Mouse (Mus musculus): ENCODE measurements around the gene Wfikkn1. TPM values are rescaled to one million over a fixed set of nuclear protein-coding genes. Genes with fewer than 3 reads are reported as not detected.

Wfikkn1 gene
- polyA plus RNA-seq, 1 experiment from 2014 or later, result 0.42 TPM

- H3K4me3 ChIP-seq (ENCODE audit: low read depth, low read length), result no peak overlapping the region
- H3K27me3 ChIP-seq (replicated peaks; ENCODE audit: control insufficient read depth, insufficient read depth, low read length), result no peaks in the 10 kb centered on the region
- no peaks in the 10 kb centered on the region for H3K9me3 ChIP-seq (ENCODE audit: control insufficient read depth, low read length)
- no peak overlapping the region for H3K4me2 ChIP-seq (ENCODE audit: low read depth, low read length)
- 2% methylated on average over 5 of the region's 5 CpGs for WGBS
- H3K27ac ChIP-seq (replicated peaks; ENCODE audit: low read depth, low read length), result no peak overlapping the region
- H3K36me3 ChIP-seq (ENCODE audit: control insufficient read depth, insufficient read depth, low read length), result peaks cover 49% of the 10 kb centered on the region
- no peak overlapping the region for H3K9ac ChIP-seq (ENCODE audit: low read depth, low read length)
- peaks cover 5% of the 10 kb centered on the region; the same call in 1 of the 2 replicates for H3K4me1 ChIP-seq (ENCODE audit: control insufficient read depth, insufficient read depth, low read length)
- ATAC-seq (ENCODE audit: low read depth) (no peak), DNase-seq (ENCODE audit: low spot score) (no peak)
Measured at GRCm38 (mm10) chr17:25880913-25881641, 419 bp upstream of the Wfikkn1 start.

- ATAC-seq (ENCODE audit: low read depth), result no peak
- no peak overlapping the region for H3K4me2 ChIP-seq (ENCODE audit: low read depth, low read length)
- H3K27ac ChIP-seq (replicated peaks; ENCODE audit: low read depth, low read length), result no peak overlapping the region
- H3K27me3 ChIP-seq (replicated peaks; ENCODE audit: control insufficient read depth, insufficient read depth, low read length), result no peaks in the 10 kb centered on the region
- H3K9me3 ChIP-seq (ENCODE audit: control insufficient read depth, low read length), result no peaks in the 10 kb centered on the region
- peaks cover 47% of the 10 kb centered on the region for H3K36me3 ChIP-seq (ENCODE audit: control insufficient read depth, insufficient read depth, low read length)
- DNase-seq (ENCODE audit: low spot score), result no peak
- 71% methylated on average over 8 of the region's 8 CpGs for WGBS
- H3K4me3 ChIP-seq (ENCODE audit: low read depth, low read length), result no peak overlapping the region
- no peak overlapping the region for H3K9ac ChIP-seq (ENCODE audit: low read depth, low read length)
- peaks cover 7% of the 10 kb centered on the region; the same call in 1 of the 2 replicates for H3K4me1 ChIP-seq (ENCODE audit: control insufficient read depth, insufficient read depth, low read length)
Measured at GRCm38 (mm10) chr17:25879750-25880149, 908 bp downstream of the Wfikkn1 start.

- no peak overlapping the region for H3K4me3 ChIP-seq (ENCODE audit: low read depth, low read length)
- no peak for DNase-seq (ENCODE audit: low spot score)
- peaks cover 7% of the 10 kb centered on the region; the same call in 1 of the 2 replicates for H3K4me1 ChIP-seq (ENCODE audit: control insufficient read depth, insufficient read depth, low read length)
- no peak for ATAC-seq (ENCODE audit: low read depth)
- no peaks in the 10 kb centered on the region for H3K27me3 ChIP-seq (replicated peaks; ENCODE audit: control insufficient read depth, insufficient read depth, low read length)
- H3K9me3 ChIP-seq (ENCODE audit: control insufficient read depth, low read length), result no peaks in the 10 kb centered on the region
- no peak overlapping the region for H3K27ac ChIP-seq (replicated peaks; ENCODE audit: low read depth, low read length)
- H3K9ac ChIP-seq (ENCODE audit: low read depth, low read length), result no peak overlapping the region
- WGBS, result 46% methylated on average over 4 of the region's 4 CpGs
- H3K36me3 ChIP-seq (ENCODE audit: control insufficient read depth, insufficient read depth, low read length), result peaks cover 43% of the 10 kb centered on the region
- no peak overlapping the region for H3K4me2 ChIP-seq (ENCODE audit: low read depth, low read length)
Measured at GRCm38 (mm10) chr17:25879261-25879660, 1.4 kb downstream of the Wfikkn1 start.

GRCm38 (mm10) chr17:25878611-25879180 lies 2.0 kb downstream of the Wfikkn1 start:
- WGBS, result 86% methylated on average over 19 of the region's 19 CpGs
- Histone ChIP-seq H3K36me3 (ENCODE audit: control insufficient read depth, insufficient read depth, low read length) (peaks cover 37% of the 10 kb centered on the region), H3K27ac (replicated peaks; ENCODE audit: low read depth, low read length) (no peak overlapping the region), H3K9me3 (ENCODE audit: control insufficient read depth, low read length) (no peaks in the 10 kb centered on the region), H3K4me1 (ENCODE audit: control insufficient read depth, insufficient read depth, low read length) (peaks cover 7% of the 10 kb centered on the region; the same call in 1 of the 2 replicates), H3K4me3 (ENCODE audit: low read depth, low read length) (no peak overlapping the region), H3K27me3 (replicated peaks; ENCODE audit: control insufficient read depth, insufficient read depth, low read length) (no peaks in the 10 kb centered on the region), H3K9ac (ENCODE audit: low read depth, low read length) (no peak overlapping the region), H3K4me2 (ENCODE audit: low read depth, low read length) (no peak overlapping the region)
- no peak for ATAC-seq (ENCODE audit: low read depth)
- no peak for DNase-seq (ENCODE audit: low spot score)

GRCm38 (mm10) chr17:25877741-25878610 lies 2.7 kb downstream of the Wfikkn1 start:
- peaks cover 7% of the 10 kb centered on the region; the same call in 1 of the 2 replicates for H3K4me1 ChIP-seq (ENCODE audit: control insufficient read depth, insufficient read depth, low read length)
- no peak overlapping the region for H3K4me2 ChIP-seq (ENCODE audit: low read depth, low read length)
- peaks cover 30% of the 10 kb centered on the region for H3K36me3 ChIP-seq (ENCODE audit: control insufficient read depth, insufficient read depth, low read length)
- DNase-seq (ENCODE audit: low spot score), result no peak
- H3K27ac ChIP-seq (replicated peaks; ENCODE audit: low read depth, low read length), result no peak overlapping the region
- H3K9ac ChIP-seq (ENCODE audit: low read depth, low read length), result no peak overlapping the region
- no peak overlapping the region for H3K4me3 ChIP-seq (ENCODE audit: low read depth, low read length)
- 91% methylated on average over 30 of the region's 32 CpGs for WGBS
- H3K9me3 ChIP-seq (ENCODE audit: control insufficient read depth, low read length), result no peaks in the 10 kb centered on the region
- no peaks in the 10 kb centered on the region for H3K27me3 ChIP-seq (replicated peaks; ENCODE audit: control insufficient read depth, insufficient read depth, low read length)
- ATAC-seq (ENCODE audit: low read depth), result no peak

GRCm38 (mm10) chr17:25877025-25877424 lies 3.6 kb downstream of the Wfikkn1 start:
- H3K9ac ChIP-seq (ENCODE audit: low read depth, low read length), result no peak overlapping the region
- DNase-seq (ENCODE audit: low spot score) (no peak), ATAC-seq (ENCODE audit: low read depth) (no peak)
- peaks cover 7% of the 10 kb centered on the region; the same call in 1 of the 2 replicates for H3K4me1 ChIP-seq (ENCODE audit: control insufficient read depth, insufficient read depth, low read length)
- no peak overlapping the region for H3K4me3 ChIP-seq (ENCODE audit: low read depth, low read length)
- H3K36me3 ChIP-seq (ENCODE audit: control insufficient read depth, insufficient read depth, low read length), result peaks cover 20% of the 10 kb centered on the region
- no peak overlapping the region for H3K4me2 ChIP-seq (ENCODE audit: low read depth, low read length)
- H3K27me3 ChIP-seq (replicated peaks; ENCODE audit: control insufficient read depth, insufficient read depth, low read length), result no peaks in the 10 kb centered on the region
- no peak overlapping the region for H3K27ac ChIP-seq (replicated peaks; ENCODE audit: low read depth, low read length)
- 98% methylated on average over 3 of the region's 3 CpGs for WGBS
- H3K9me3 ChIP-seq (ENCODE audit: control insufficient read depth, low read length), result no peaks in the 10 kb centered on the region

GRCm38 (mm10) chr17:25876347-25876915 lies 4.2 kb downstream of the Wfikkn1 start:
- DNase-seq (ENCODE audit: low spot score) (no peak), ATAC-seq (ENCODE audit: low read depth) (no peak)
- Histone ChIP-seq H3K4me3 (ENCODE audit: low read depth, low read length) (peak overlapping the region; percentile 79), H3K27me3 (replicated peaks; ENCODE audit: control insufficient read depth, insufficient read depth, low read length) (no peaks in the 10 kb centered on the region), H3K9ac (ENCODE audit: low read depth, low read length) (peak overlapping the region; percentile 78), H3K4me1 (ENCODE audit: control insufficient read depth, insufficient read depth, low read length) (peaks cover 7% of the 10 kb centered on the region; the same call in 1 of the 2 replicates), H3K27ac (replicated peaks; ENCODE audit: low read depth, low read length) (no peak overlapping the region), H3K4me2 (ENCODE audit: low read depth, low read length) (peak overlapping the region; percentile 85), H3K36me3 (ENCODE audit: control insufficient read depth, insufficient read depth, low read length) (peaks cover 15% of the 10 kb centered on the region), H3K9me3 (ENCODE audit: control insufficient read depth, low read length) (no peaks in the 10 kb centered on the region)
- WGBS, result 56% methylated on average over 10 of the region's 10 CpGs

All from embryonic facial prominence, embryonic 14.5 days (tissue).